Mouse (Mus musculus) CH12.LX (cell line): Measurements from ENCODE around the gene Rsc1a1.

Experiments
- CHD1 ChIP-seq: IDR thresholded peaks from 2 replicates; pipeline ENCODE4 v1.6.1; 2012; ENCODE audit warnings: low read depth, low read length, improper control_type of control experiment, inconsistent platforms
- CHD2 ChIP-seq: IDR thresholded peaks from 2 replicates; pipeline ENCODE4 v1.6.1; 2011; ENCODE audit warnings: low read length, improper control_type of control experiment
- CTCF ChIP-seq, 2 experiments: IDR thresholded peaks in 1 of 2; conservative IDR thresholded peaks in 1 of 2; 2 replicates each; pipeline ENCODE4 v1.5.1; 2011 to 2012; ENCODE audit warnings: low read depth in 2 of 2, low read length in 2 of 2, improper control_type of control experiment in 1 of 2, inconsistent platforms in 1 of 2, mild to moderate bottlenecking in 1 of 2, moderate library complexity in 1 of 2
- EP300 ChIP-seq: IDR thresholded peaks from 2 replicates; pipeline ENCODE4 v1.6.1; 2011; ENCODE audit warnings: low read length, improper control_type of control experiment
- KAT2A ChIP-seq: IDR thresholded peaks from 2 replicates; pipeline ENCODE4 v1.6.1; 2012; ENCODE audit warnings: low read length, improper control_type of control experiment, inconsistent platforms; ENCODE audit not compliant: insufficient replicate concordance
- MAFK ChIP-seq: IDR thresholded peaks from 2 replicates; pipeline ENCODE4 v1.6.1; 2011; ENCODE audit warnings: low read length, improper control_type of control experiment; ENCODE audit not compliant: insufficient replicate concordance
- MAX ChIP-seq: IDR thresholded peaks from 2 replicates; pipeline ENCODE4 v1.6.1; 2011; ENCODE audit warnings: low read length, improper control_type of control experiment
- POLR2A ChIP-seq: IDR thresholded peaks from 2 replicates; pipeline ENCODE4 v1.6.1; 2011; ENCODE audit warnings: low read depth, mild to moderate bottlenecking, improper control_type of control experiment, low read length
- POLR2AphosphoS2 ChIP-seq: IDR thresholded peaks from 2 replicates; pipeline ENCODE4 v1.6.1; 2011; ENCODE audit warnings: low read depth, low read length, improper control_type of control experiment
- TCF12 ChIP-seq: IDR thresholded peaks from 2 replicates; pipeline ENCODE4 v1.6.1; 2014; ENCODE audit warnings: low read depth, mild to moderate bottlenecking, inconsistent platforms, low read length, improper control_type of control experiment
- USF2 ChIP-seq: conservative IDR thresholded peaks from 2 replicates; pipeline ENCODE4 v1.6.1; 2011; ENCODE audit warnings: low read depth, low read length, improper control_type of control experiment
- ZKSCAN1 ChIP-seq: IDR thresholded peaks from 2 replicates; pipeline ENCODE4 v1.6.1; 2012; ENCODE audit warnings: low read depth, inconsistent platforms, low read length, improper control_type of control experiment, borderline replicate concordance

- no peak for TF ChIP-seq CTCF (conservative IDR thresholded peaks at IDR 0.05 in 1 of 2, IDR thresholded peaks at IDR 0.05 in 1 of 2; ENCODE audit: low read depth in 2 of 2, low read length in 2 of 2)
- TF ChIP-seq POLR2A: no peak
- TF ChIP-seq MAFK: no peak
- TF ChIP-seq CHD1: no peak
- no peak for TF ChIP-seq CHD2
- TF ChIP-seq POLR2AphosphoS2: no peak
- TF ChIP-seq EP300: no peak
- TF ChIP-seq TCF12: no peak
- no peak for TF ChIP-seq ZKSCAN1
- no peak for TF ChIP-seq USF2
- no peak for TF ChIP-seq KAT2A
- TF ChIP-seq MAX: no peak
These were observed 22.6 kb upstream of the Rsc1a1 start for GRCm38 (mm10) chr4:141708005-141708404.
